8 mouse cellular contexts compared by ENCODE assay signal in the genomic region with DNA sequence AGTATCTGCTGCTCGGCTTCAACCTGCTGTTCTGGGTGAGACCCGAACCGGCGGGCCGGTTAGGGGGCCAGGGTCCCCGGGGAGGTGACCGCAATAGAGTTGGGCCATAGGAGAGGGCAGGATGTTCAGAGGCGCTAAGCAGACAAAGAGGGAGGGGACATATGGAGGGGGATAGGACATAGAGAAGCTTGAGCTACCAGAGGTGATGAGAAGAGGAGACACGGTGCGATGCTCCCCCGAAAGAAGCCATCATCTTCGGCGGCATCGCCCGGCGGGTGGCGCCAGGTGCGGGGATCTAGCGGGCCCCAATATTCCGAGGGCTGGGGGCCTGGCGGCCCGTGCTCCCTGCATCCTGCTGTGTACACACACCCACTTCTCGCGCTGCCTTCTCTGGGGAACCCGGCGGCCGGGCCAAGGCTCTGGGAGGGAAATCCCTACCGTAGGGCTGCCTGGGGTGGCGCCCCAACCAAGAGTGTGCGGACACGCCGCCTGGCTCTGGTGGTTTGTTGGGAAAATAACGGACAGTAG. TPM values are rescaled to one million over a fixed set of nuclear protein-coding genes. Genes with fewer than 3 reads are reported as not detected.
DNase-seq lines count a peak whose midpoint lies in the region; ATAC-seq and TF ChIP-seq lines count a peak whose summit lies in the region.

No protein-coding gene starts in this region.

- no peaks in the 10 kb centered on the region for H3K27me3 ChIP-seq in heart, embryonic 10.5 days (ENCODE audit: insufficient read depth, poor library complexity, severe bottlenecking)
- H3K27me3 ChIP-seq in ES-Bruce4 (ENCODE audit: control insufficient read depth, insufficient read depth, low read length, poor library complexity, severe bottlenecking): no peaks in the 10 kb centered on the region
- H3K27me3 ChIP-seq in heart, postnatal 0 days (ENCODE audit: control insufficient read depth, insufficient read depth, low read length): no peaks in the 10 kb centered on the region
- H3K27me3 ChIP-seq in liver, embryonic 12.5 days (replicated peaks): peaks cover 45% of the 10 kb centered on the region
- no peaks in the 10 kb centered on the region for H3K27me3 ChIP-seq in myocyte (ENCODE audit: control insufficient read depth, insufficient read depth, insufficient read length)

- peaks cover 50% of the 10 kb centered on the region for H3K4me1 ChIP-seq in heart, embryonic 10.5 days
- no peaks in the 10 kb centered on the region for H3K4me1 ChIP-seq in ES-Bruce4 (ENCODE audit: control insufficient read depth, insufficient read depth, low read length)
- H3K4me1 ChIP-seq in heart, postnatal 0 days (ENCODE audit: control insufficient read depth, insufficient read depth): peaks cover 34% of the 10 kb centered on the region
- H3K4me1 ChIP-seq in liver, embryonic 12.5 days: peaks cover 24% of the 10 kb centered on the region

- no peak for TF ChIP-seq CTCF in ES-Bruce4 (IDR thresholded peaks at IDR 0.05; ENCODE audit: low read depth, low read length)
- peak; percentile 11; the same call in 1 of the 2 replicates for TF ChIP-seq CTCF in heart, postnatal 0 days (IDR thresholded peaks at IDR 0.05; ENCODE audit: low read depth)

- peak overlapping the region; percentile 83 for H3K9ac ChIP-seq in ES-Bruce4 (ENCODE audit: low read depth, poor library complexity, severe bottlenecking)
- peak overlapping the region; percentile 65 for H3K9ac ChIP-seq in heart, postnatal 0 days (replicated peaks; ENCODE audit: low read depth, low read length)
- peak overlapping the region; percentile 42 for H3K9ac ChIP-seq in liver, embryonic 12.5 days

- H3K9me3 ChIP-seq in heart, embryonic 10.5 days: no peaks in the 10 kb centered on the region
- H3K9me3 ChIP-seq in ES-Bruce4 (replicated peaks; ENCODE audit: control insufficient read depth, insufficient read depth, low read length, poor library complexity, severe bottlenecking): no peaks in the 10 kb centered on the region
- H3K9me3 ChIP-seq in heart, postnatal 0 days (replicated peaks; ENCODE audit: control insufficient read depth, low read length): no peaks in the 10 kb centered on the region
- no peaks in the 10 kb centered on the region for H3K9me3 ChIP-seq in liver, embryonic 12.5 days (replicated peaks)

- H3K4me2 ChIP-seq in heart, postnatal 0 days (ENCODE audit: low read depth, low read length): peak overlapping the region; percentile 93
- peak overlapping the region; percentile 78 for H3K4me2 ChIP-seq in liver, embryonic 12.5 days
- peak overlapping the region; percentile 73 for H3K4me2 ChIP-seq in myocyte (ENCODE audit: low read depth)

- ATAC-seq in heart, postnatal 0 days (ENCODE audit: insufficient read depth, low read depth): peak; percentile 66
- peak; percentile 49 for ATAC-seq in liver, embryonic 12.5 days

- peak; percentile 81 for DNase-seq in heart, embryonic 10.5 days (ENCODE audit: low spot score)
- no peak for DNase-seq in heart, adult 8-10 months (ENCODE audit: low spot score)
- DNase-seq in embryo, embryonic 11 days: peak; percentile 65
- peak; percentile 36 for DNase-seq in heart, postnatal 0 days (ENCODE audit: low spot score)
- DNase-seq in thymus, postnatal 36 days: peak; percentile 61 to 74

- peak overlapping the region; percentile 83 for H3K4me3 ChIP-seq in heart, embryonic 10.5 days
- H3K4me3 ChIP-seq in ES-Bruce4 (ENCODE audit: low read depth, low read length) (peak overlapping the region; percentile 94), myocyte (peak overlapping the region; percentile 39)
- peak overlapping the region; percentile 72 for H3K4me3 ChIP-seq in heart, postnatal 0 days (ENCODE audit: low read depth, low read length)
- peak overlapping the region; percentile 58 for H3K4me3 ChIP-seq in liver, embryonic 12.5 days

- TF ChIP-seq POLR2A in ES-Bruce4 (IDR thresholded peaks at IDR 0.05; ENCODE audit: insufficient read depth, low read length): no peak
- no peak for TF ChIP-seq POLR2A in myocyte (IDR thresholded peaks at IDR 0.05; ENCODE audit: insufficient read length, low read depth)

- H3K27ac ChIP-seq in heart, embryonic 10.5 days: peak overlapping the region; percentile 96
- H3K27ac ChIP-seq in ES-Bruce4 (ENCODE audit: insufficient read depth, low read length): no peak overlapping the region
- H3K27ac ChIP-seq in heart, postnatal 0 days (ENCODE audit: low read depth): peak overlapping the region; percentile 93
- no peak overlapping the region for H3K27ac ChIP-seq in liver, embryonic 12.5 days

- no peaks in the 10 kb centered on the region for H3K79me2 ChIP-seq in myocyte (ENCODE audit: control insufficient read depth, insufficient read depth)

- under 1% methylated on average over 33 of the region's 33 CpGs for WGBS in heart, embryonic 10.5 days
- WGBS in heart, postnatal 0 days: under 1% methylated on average over 33 of the region's 33 CpGs
- WGBS in liver, embryonic 12.5 days (ENCODE audit: insufficient replicate concordance): under 1% methylated on average over 33 of the region's 33 CpGs

- no peaks in the 10 kb centered on the region for H3K36me3 ChIP-seq in heart, embryonic 10.5 days
- H3K36me3 ChIP-seq in ES-Bruce4 (ENCODE audit: control insufficient read depth, insufficient read depth, low read length, poor library complexity, severe bottlenecking) (no peaks in the 10 kb centered on the region), myocyte (ENCODE audit: control insufficient read depth, insufficient read depth) (no peaks in the 10 kb centered on the region)
- H3K36me3 ChIP-seq in heart, postnatal 0 days (replicated peaks; ENCODE audit: control insufficient read depth, insufficient read depth, low read length): no peaks in the 10 kb centered on the region
- H3K36me3 ChIP-seq in liver, embryonic 12.5 days: no peaks in the 10 kb centered on the region

- no peak for TF ChIP-seq EP300 in ES-Bruce4 (IDR thresholded peaks at IDR 0.05; ENCODE audit: insufficient read depth, low read depth, low read length)
- no peak for TF ChIP-seq EP300 in heart, postnatal 0 days (IDR thresholded peaks at IDR 0.05; ENCODE audit: low read depth)

- no peak overlapping the region for H3ac ChIP-seq in myocyte (ENCODE audit: control insufficient read depth, insufficient read length)

TF ChIP-seq in myocyte, 11 proteins besides CTCF, POLR2A, EP300 and RAD21:
- TF ChIP-seq E2F4 (IDR thresholded peaks at IDR 0.05; ENCODE audit: insufficient read depth) (no peak), CEBPB (IDR thresholded peaks at IDR 0.05; ENCODE audit: insufficient read depth, poor library complexity, severe bottlenecking) (no peak), SRF (IDR thresholded peaks at IDR 0.05; ENCODE audit: control insufficient read depth, insufficient read length, low read depth) (no peak), MYOG (IDR thresholded peaks at IDR 0.05; ENCODE audit: control insufficient read depth in 1 of 3, insufficient read depth in 1 of 3, insufficient read length in 2 of 3, low read depth in 2 of 3) (no peak), MYOD1 (IDR thresholded peaks at IDR 0.05; ENCODE audit: control insufficient read depth in 1 of 3, insufficient read length in 2 of 3, low read depth in 2 of 3) (no peak), USF1 (IDR thresholded peaks at IDR 0.05; ENCODE audit: low read depth) (no peak), POLR2AphosphoS2 (IDR thresholded peaks at IDR 0.05; ENCODE audit: insufficient read length, low read depth) (no peak), MAX (IDR thresholded peaks at IDR 0.05; ENCODE audit: low read depth) (no peak), TCF12 (IDR thresholded peaks at IDR 0.05; ENCODE audit: insufficient read depth, poor library complexity, severe bottlenecking) (no peak), TCF3 (IDR thresholded peaks at IDR 0.05; ENCODE audit: insufficient read length, low read depth) (no peak), REST (IDR thresholded peaks at IDR 0.05; ENCODE audit: insufficient read depth, insufficient read length) (no peak)

RNA-seq across cellular contexts. Expression of gene Tspan2, which starts 0.8 kb away (rescaled TPM):
- 24.6 and 39.1 TPM in 2 replicates for polyA plus RNA-seq in heart, embryonic 10.5 days (2016; fragmentation: Nextera tagmentation; extraction: Ambion mirVana)
- 10 to 100 TPM in 2 of 4 experiments, 1 to 10 TPM in 2; 5.3 to 10.6 (median 10.3) TPM for total RNA-seq in heart, adult 8-10 months (2022)
- 9.2 and 9.3 TPM in 2 replicates for polyA plus RNA-seq in ES-Bruce4 (2011; ENCODE audit: insufficient read depth, insufficient read length, low read depth, missing spikeins)
- 16.9 and 90.1 TPM in 2 replicates for total RNA-seq in heart, postnatal 0 days (2014; rRNA removed; ENCODE audit: low replicate concordance)
- polyA plus RNA-seq in heart, postnatal 0 days (2015; fragmentation: Nextera tagmentation; extraction: Ambion mirVana): 13.2 and 17.1 TPM in 2 replicates
- 2.8 and 3.4 TPM in 2 replicates for polyA plus RNA-seq in liver, embryonic 12.5 days (2016; fragmentation: Nextera tagmentation; extraction: Ambion mirVana)
- polyA plus RNA-seq in myocyte (2012; fragmentation: generic; extraction: Trizol): 3.0 TPM

RNA-seq across cellular contexts. Expression of gene Tshb, which starts 47.4 kb away (rescaled TPM):
- 0.10 TPM in 2 replicates for polyA plus RNA-seq in heart, embryonic 10.5 days (2016; fragmentation: Nextera tagmentation; extraction: Ambion mirVana)
- not detected for total RNA-seq in heart, adult 8-10 months (2022)
- polyA plus RNA-seq in ES-Bruce4 (2011; ENCODE audit: insufficient read depth, insufficient read length, low read depth, missing spikeins): not detected in 2 replicates
- total RNA-seq in heart, postnatal 0 days (2014; rRNA removed; ENCODE audit: low replicate concordance): not detected in 2 replicates
- polyA plus RNA-seq in heart, postnatal 0 days (2015; fragmentation: Nextera tagmentation; extraction: Ambion mirVana): 0.16 TPM in 1 of 2 replicates, not detected in the other
- not detected in 2 replicates for polyA plus RNA-seq in liver, embryonic 12.5 days (2016; fragmentation: Nextera tagmentation; extraction: Ambion mirVana)
- not detected for polyA plus RNA-seq in myocyte (2012; fragmentation: generic; extraction: Trizol)

Comparison
In these comparisons a context has a peak if more than half of its experiments do, and no peak if none do; other contexts are left out.
1. H3K27ac ChIP-seq: peak in heart, embryonic 10.5 days (single experiment) and heart, postnatal 0 days (single experiment); none in ES-Bruce4 (single experiment) and liver, embryonic 12.5 days (single experiment).
2. H3K4me3 ChIP-seq: peak in every context shown above with its lines; median percentile 94 in ES-Bruce4; 83 in heart, embryonic 10.5 days; 72 in heart, postnatal 0 days; 58 in liver, embryonic 12.5 days; 39 in myocyte.
3. Peak in every context shown above with its lines, with median percentiles within 50 percentile points of each other: H3K9ac ChIP-seq and H3K4me2 ChIP-seq.